Mouse (Mus musculus) E14TG2a.4 (cell line): Measurements from ENCODE around the gene Olfr805.

ENCODE experiments used
- H3K27me3 ChIP-seq: 2 replicates; pipeline ENCODE4 v1.6.1; 2014; ENCODE audit warnings: low read length, control low read depth; ENCODE audit not compliant: insufficient read depth
- H3K36me3 ChIP-seq: 2 replicates; pipeline ENCODE4 v1.6.1; 2014; ENCODE audit warnings: low read length, control low read depth; ENCODE audit not compliant: insufficient read depth
- H3K4me1 ChIP-seq: replicated peaks from 2 replicates; pipeline ENCODE4 v1.6.1; 2014; ENCODE audit warnings: low read depth, low read length, control low read depth
- H3K4me3 ChIP-seq: replicated peaks from 2 replicates; pipeline ENCODE4 v1.5.1; 2014; ENCODE audit warnings: mild to moderate bottlenecking, low read length
- H3K9me3 ChIP-seq: 2 replicates; pipeline ENCODE4 v1.6.1; 2014; ENCODE audit warnings: low read length, control low read depth
- CTCF ChIP-seq: conservative IDR thresholded peaks from 2 replicates; pipeline ENCODE4 v1.5.1; 2014; ENCODE audit warnings: low read length
- NANOG ChIP-seq: IDR thresholded peaks from 2 replicates; pipeline ENCODE4 v1.6.1; 2014; ENCODE audit warnings: borderline replicate concordance, low read length, mixed read lengths
- POU5F1 ChIP-seq: IDR thresholded peaks from 2 replicates; pipeline ENCODE4 v1.6.1; 2014; ENCODE audit warnings: low read length, borderline replicate concordance

Olfr805 gene

GRCm38 (mm10) chr10:129688069-129688468 is 41.1 kb downstream of the Olfr805 start, which contains the start of gene Olfr802:
TSS of gene Olfr802 (minus strand) at chr10:129688169.
- H3K4me3 ChIP-seq: no peak within 1 kb of the TSS
- TF ChIP-seq NANOG (no peak), POU5F1 (no peak)
- H3K9me3 ChIP-seq: no peaks in the 10 kb centered on the region
- H3K36me3 ChIP-seq: no peaks in the 10 kb centered on the region
- no peaks in the 10 kb centered on the region for H3K27me3 ChIP-seq
- H3K4me1 ChIP-seq: no peaks in the 10 kb centered on the region

- TF ChIP-seq NANOG (no peak), CTCF (no peak), POU5F1 (no peak)
- Histone ChIP-seq H3K36me3 (no peaks in the 10 kb centered on the region), H3K9me3 (no peaks in the 10 kb centered on the region)
Observed at GRCm38 (mm10) chr10:129673765-129674164, 55.4 kb downstream of the Olfr805 start, which contains the start of gene Olfr801. TSS of gene Olfr801 (minus strand) at chr10:129673865.

More at GRCm38 (mm10) chr10:129673765-129674164, 55.4 kb downstream of the Olfr805 start, which contains the start of gene Olfr801:
- Histone ChIP-seq H3K4me1 (no peaks in the 10 kb centered on the region), H3K27me3 (no peaks in the 10 kb centered on the region), H3K4me3 (no peak within 1 kb of the TSS)
